Mouse (Mus musculus) hindbrain, embryonic 10.5 days (tissue): Measurements from ENCODE around the gene Nuak1. TPM values are rescaled to one million over a fixed set of nuclear protein-coding genes. Genes with fewer than 3 reads are reported as not detected.

Experiments used
- DNase-seq: peaks from one replicate; pipeline ENCODE4 v3.0.0-alpha.2; 2017; ENCODE audit warnings: low spot score
- H3K27ac ChIP-seq: fragments of 300-500 bp; sonication (generic); 2 replicates; pipeline ENCODE4 v1.5.1; 2016; ENCODE audit warnings: mild to moderate bottlenecking, moderate library complexity
- H3K27me3 ChIP-seq: fragments of 300-500 bp; sonication (generic); 2 replicates; pipeline ENCODE4 v1.6.1; 2016; ENCODE audit warnings: mild to moderate bottlenecking; ENCODE audit not compliant: poor library complexity, insufficient read depth, severe bottlenecking
- H3K36me3 ChIP-seq: fragments of 300-500 bp; sonication (generic); 2 replicates; pipeline ENCODE4 v1.6.1; 2016; ENCODE audit warnings: mild to moderate bottlenecking, moderate library complexity
- H3K4me1 ChIP-seq: fragments of 300-500 bp; sonication (generic); replicated peaks from 2 replicates; pipeline ENCODE4 v1.6.1; 2016; ENCODE audit warnings: mild to moderate bottlenecking
- H3K4me3 ChIP-seq: fragments of 300-500 bp; sonication (generic); 2 replicates; pipeline ENCODE4 v1.5.1; 2016; ENCODE audit warnings: mild to moderate bottlenecking, moderate library complexity
- H3K9me3 ChIP-seq: fragments of 300-500 bp; sonication (generic); 2 replicates; pipeline ENCODE4 v1.6.1; 2016; ENCODE audit warnings: mild to moderate bottlenecking, moderate library complexity
- WGBS: fragments of 180-500 bp; shearing (Covaris S2); methylation state at CpG from one replicate; pipeline ENCODE4 v1.1.7; 2016; 5-methylcytosine and 5-hydroxymethylcytosine counted together
- polyA plus RNA-seq: library from polyadenylated mRNA; unstranded; fragments of >200 nt; fragmentation: Nextera tagmentation; extraction: Ambion mirVana; gene quantifications from 2 replicates; pipeline ENCODE4 v1.2.1, GENCODE M21; 2016

The Nuak1 gene
- polyA plus RNA-seq, 1 experiment from 2014 or later: 3.7 TPM

DNA sequence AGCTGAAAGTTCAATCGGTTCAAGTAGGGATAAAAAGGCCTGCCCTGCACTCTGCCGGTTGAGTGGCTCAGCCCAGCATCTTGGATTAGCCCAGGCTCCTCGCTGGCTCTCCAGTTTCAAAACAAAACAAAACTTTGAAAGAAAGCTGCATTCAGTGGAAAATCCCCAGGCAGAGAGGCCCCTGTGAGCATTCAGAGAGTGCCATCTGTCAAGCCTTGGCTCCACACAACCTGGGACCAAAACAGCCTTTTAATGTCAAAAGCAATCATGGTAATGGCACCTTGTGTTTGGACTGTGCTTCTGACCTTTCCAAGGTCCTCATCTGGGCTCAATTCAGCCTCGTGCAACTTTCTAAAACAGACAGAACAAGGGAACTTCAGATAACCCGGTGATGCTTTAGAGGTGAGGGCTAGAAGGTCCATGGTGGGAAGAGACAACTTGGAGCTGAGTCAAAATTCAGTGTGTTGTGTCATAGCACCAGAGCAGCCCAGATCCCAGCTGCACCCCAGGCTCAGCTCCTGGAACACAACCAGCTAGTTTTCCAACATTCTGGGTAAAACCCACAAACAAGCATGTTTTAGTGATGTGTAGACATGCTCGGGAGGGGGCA lies 27.3 kb upstream of the Nuak1 start:
- Histone ChIP-seq H3K4me1 (peaks cover 46% of the 10 kb centered on the region), H3K9me3 (no peaks in the 10 kb centered on the region), H3K27ac (peak overlapping the region; percentile 74), H3K27me3 (no peaks in the 10 kb centered on the region), H3K36me3 (no peaks in the 10 kb centered on the region), H3K4me3 (no peak overlapping the region)
- WGBS: 28% methylated on average over 6 of the region's 6 CpGs
- peak; percentile 48 for DNase-seq

DNA sequence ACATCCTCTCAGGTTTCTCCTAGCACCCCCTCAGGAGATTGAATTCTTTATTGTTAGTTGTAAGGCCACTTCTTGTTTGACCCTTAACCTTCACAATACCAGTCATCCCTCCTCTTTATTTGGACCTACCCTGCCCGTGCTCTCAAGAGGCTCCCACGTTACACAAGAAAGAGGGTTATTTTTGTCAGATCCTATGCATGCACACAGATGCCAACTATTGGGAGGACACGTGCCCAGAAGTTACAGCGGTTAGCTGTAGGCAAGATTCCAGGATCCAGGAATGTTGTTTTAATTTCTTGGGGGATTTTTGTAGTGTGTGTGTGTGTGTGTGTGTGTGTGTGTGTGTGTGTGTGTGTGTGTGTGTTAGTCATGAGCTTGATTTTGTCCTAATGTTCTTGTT lies 25.1 kb upstream of the Nuak1 start:
- Histone ChIP-seq H3K27me3 (no peaks in the 10 kb centered on the region), H3K4me1 (peaks cover 48% of the 10 kb centered on the region), H3K9me3 (no peaks in the 10 kb centered on the region), H3K4me3 (no peak overlapping the region), H3K27ac (peak overlapping the region; percentile 40; the same call in 1 of the 2 replicates), H3K36me3 (no peaks in the 10 kb centered on the region)
- no peak for DNase-seq
- WGBS: 49% methylated on average over 4 of the region's 4 CpGs

DNA sequence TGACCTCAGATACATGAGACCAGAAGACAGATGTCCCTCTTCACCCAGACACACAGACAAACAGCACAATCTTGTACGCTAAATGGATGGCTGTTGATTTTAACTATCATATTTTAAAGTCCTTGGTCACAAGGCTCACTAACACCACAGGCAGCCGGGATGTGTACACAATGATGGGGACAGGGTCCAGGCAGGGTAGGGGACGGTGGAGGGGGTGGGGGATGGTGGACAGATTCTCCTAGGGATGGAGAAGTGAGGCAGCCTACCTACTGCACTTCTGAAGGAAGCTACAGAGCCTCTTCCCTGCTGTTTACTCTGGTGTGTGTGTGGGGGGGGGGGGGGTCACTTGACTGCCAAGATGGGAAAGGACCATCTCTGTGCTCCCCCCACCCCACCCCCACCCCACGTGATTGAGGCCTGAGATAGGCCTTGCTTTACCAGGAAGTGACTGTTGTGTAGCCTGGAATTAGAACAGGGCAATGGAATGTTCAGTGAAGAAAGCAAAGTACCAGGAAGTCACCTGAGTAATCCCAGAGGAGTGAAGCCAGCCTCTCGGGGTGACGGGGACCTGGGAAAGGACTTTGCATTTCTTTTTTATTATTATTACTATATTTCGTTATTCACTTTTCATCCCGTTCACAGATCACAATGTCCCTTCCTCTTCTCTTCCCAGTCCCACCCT lies 20.2 kb upstream of the Nuak1 start:
- WGBS: 80% methylated on average over 8 of the region's 8 CpGs
- no peaks in the 10 kb centered on the region for H3K27me3 ChIP-seq
- no peak for DNase-seq
- no peaks in the 10 kb centered on the region for H3K36me3 ChIP-seq
- H3K27ac ChIP-seq: no peak overlapping the region
- H3K9me3 ChIP-seq: no peaks in the 10 kb centered on the region
- H3K4me3 ChIP-seq: no peak overlapping the region
- peaks cover 34% of the 10 kb centered on the region for H3K4me1 ChIP-seq

DNA sequence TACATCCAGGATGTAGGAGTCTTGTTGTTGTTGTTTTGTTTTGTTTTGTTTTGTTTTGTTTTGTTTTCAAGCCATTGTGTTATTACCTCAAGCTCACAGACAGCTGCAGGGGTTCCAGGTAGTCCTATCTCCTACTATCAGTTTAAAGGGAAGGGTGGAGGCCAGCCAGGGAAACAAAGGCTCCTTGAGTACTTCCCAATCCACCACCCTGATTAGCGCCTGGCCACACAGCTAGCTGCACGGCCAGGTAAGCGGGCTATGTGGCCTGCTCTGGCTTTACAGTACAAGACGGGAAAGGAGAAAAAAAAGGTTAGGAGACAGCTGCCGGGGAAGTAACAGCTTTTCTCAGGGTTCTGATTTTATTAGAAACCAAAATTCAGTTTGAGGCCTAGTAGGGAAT lies 17.7 kb upstream of the Nuak1 start:
- 82% methylated on average over 5 of the region's 5 CpGs for WGBS
- Histone ChIP-seq H3K4me3 (no peak overlapping the region), H3K36me3 (no peaks in the 10 kb centered on the region)

DNA sequence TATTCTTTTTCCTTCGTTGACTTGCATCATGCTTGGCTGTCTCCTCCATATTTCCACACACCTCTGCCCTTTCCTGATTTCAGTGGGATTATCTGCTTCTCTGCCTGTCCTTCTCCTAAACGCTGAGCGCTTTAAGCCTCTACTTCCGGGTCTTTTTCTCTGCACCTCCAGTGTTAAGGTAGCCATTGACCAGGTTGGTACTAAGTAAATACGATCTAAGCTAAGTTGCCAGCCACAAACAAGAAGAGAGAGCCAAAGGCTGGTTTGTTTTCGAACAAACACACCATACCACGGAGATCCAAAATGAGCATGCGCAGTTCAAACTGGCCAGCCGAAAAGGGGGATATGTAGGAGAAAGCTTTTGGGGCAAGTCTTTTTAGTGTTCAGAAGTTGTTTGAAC lies 17.1 kb upstream of the Nuak1 start:
- H3K36me3 ChIP-seq: no peaks in the 10 kb centered on the region
- no peak overlapping the region for H3K27ac ChIP-seq
- peaks cover 19% of the 10 kb centered on the region for H3K4me1 ChIP-seq
- no peaks in the 10 kb centered on the region for H3K9me3 ChIP-seq
- H3K27me3 ChIP-seq: no peaks in the 10 kb centered on the region
- WGBS: 91% methylated on average over 9 of the region's 9 CpGs
- DNase-seq: no peak
- no peak overlapping the region for H3K4me3 ChIP-seq

More for the DNA sequence above, 17.7 kb upstream of the Nuak1 start:
- Histone ChIP-seq H3K9me3 (no peaks in the 10 kb centered on the region), H3K4me1 (peaks cover 19% of the 10 kb centered on the region), H3K27ac (no peak overlapping the region; the same call in 1 of the 2 replicates), H3K27me3 (no peaks in the 10 kb centered on the region)
- DNase-seq: no peak

GRCm38 (mm10) chr10:84456632-84457320 lies 16.4 kb upstream of the Nuak1 start:
- 63% methylated on average over 9 of the region's 9 CpGs for WGBS
- H3K27ac ChIP-seq: no peak overlapping the region

DNA sequence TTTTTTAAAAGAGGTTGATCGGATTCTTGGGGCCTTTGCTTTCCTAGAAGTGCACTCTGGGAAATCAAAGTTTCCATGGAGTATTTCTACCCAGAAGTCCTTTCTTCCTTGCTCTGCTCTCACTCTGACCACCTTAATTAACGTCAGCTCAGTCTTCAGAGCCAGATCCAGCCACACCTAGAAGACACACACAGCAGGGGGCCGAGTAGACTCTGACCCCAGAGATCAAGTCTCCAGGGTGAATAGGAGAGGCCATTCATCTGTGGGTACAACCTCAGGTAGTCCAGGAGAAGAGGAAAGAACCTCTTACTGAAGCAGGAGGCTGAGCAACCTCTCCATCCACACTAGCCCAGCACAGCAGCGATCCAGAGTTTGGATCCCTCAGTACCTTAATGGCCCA lies 11.5 kb upstream of the Nuak1 start:
- H3K27me3 ChIP-seq: no peaks in the 10 kb centered on the region
- H3K27ac ChIP-seq: no peak overlapping the region
- 68% methylated on average over 4 of the region's 4 CpGs for WGBS
- peaks cover 56% of the 10 kb centered on the region for H3K4me1 ChIP-seq
- no peak overlapping the region for H3K4me3 ChIP-seq
- H3K36me3 ChIP-seq: no peaks in the 10 kb centered on the region
- DNase-seq: no peak
- no peaks in the 10 kb centered on the region for H3K9me3 ChIP-seq

More at GRCm38 (mm10) chr10:84456632-84457320, 16.4 kb upstream of the Nuak1 start:
- no peaks in the 10 kb centered on the region for H3K9me3 ChIP-seq
- H3K4me3 ChIP-seq: no peak overlapping the region
- no peaks in the 10 kb centered on the region for H3K36me3 ChIP-seq
- peaks cover 21% of the 10 kb centered on the region for H3K4me1 ChIP-seq
- DNase-seq: no peak
- no peaks in the 10 kb centered on the region for H3K27me3 ChIP-seq

DNA sequence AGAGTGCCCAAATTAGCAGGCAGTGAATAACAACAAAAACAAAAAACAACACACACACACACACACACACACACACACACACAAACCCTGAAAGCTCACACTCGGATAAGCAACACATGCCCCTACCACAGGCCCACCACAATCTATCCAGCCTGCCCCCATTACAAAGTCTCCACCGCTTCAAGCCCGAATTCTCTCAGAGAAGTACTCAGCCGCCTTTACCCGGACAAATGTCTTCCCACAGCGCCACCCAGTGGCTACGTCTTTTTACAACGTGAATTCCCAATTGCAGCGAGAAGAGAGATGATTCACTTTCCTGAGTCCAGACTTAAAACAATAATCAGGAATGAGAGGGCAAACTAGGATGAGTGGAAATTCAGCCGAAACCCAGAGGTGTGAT lies 10.3 kb upstream of the Nuak1 start:
- Histone ChIP-seq H3K27me3 (no peaks in the 10 kb centered on the region), H3K4me1 (peaks cover 58% of the 10 kb centered on the region)
- 2% methylated on average over 10 of the region's 10 CpGs for WGBS

DNA sequence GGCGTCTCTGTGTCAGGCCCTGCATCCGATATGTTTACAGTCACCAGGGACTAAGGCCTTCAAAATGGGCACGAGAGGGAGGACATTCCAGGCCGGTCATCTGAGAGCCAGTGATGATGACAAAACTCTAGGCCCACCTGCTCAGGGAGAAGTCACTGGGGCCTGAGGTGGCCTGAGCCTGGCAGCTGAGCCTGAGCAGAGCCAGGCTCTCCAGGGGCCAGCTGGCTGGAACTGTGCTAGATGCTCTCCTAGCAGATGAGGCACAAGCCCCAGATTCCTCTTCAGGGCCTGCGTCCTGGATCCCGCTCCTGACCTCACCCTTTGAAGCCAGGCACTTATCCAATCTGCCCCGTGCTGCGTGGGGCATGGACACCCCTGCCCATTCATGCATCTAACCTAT lies 9.3 kb upstream of the Nuak1 start:
- WGBS: 74% methylated on average over 8 of the region's 8 CpGs
- peaks cover 68% of the 10 kb centered on the region for H3K4me1 ChIP-seq
- peak overlapping the region; percentile 54; the same call in 1 of the 2 replicates for H3K27ac ChIP-seq

More for the DNA sequence above, 10.3 kb upstream of the Nuak1 start:
- no peaks in the 10 kb centered on the region for H3K36me3 ChIP-seq
- no peaks in the 10 kb centered on the region for H3K9me3 ChIP-seq
- no peak overlapping the region for H3K4me3 ChIP-seq
- peak; percentile 86 for DNase-seq
- H3K27ac ChIP-seq: peak overlapping the region; percentile 35; the same call in 1 of the 2 replicates

DNA sequence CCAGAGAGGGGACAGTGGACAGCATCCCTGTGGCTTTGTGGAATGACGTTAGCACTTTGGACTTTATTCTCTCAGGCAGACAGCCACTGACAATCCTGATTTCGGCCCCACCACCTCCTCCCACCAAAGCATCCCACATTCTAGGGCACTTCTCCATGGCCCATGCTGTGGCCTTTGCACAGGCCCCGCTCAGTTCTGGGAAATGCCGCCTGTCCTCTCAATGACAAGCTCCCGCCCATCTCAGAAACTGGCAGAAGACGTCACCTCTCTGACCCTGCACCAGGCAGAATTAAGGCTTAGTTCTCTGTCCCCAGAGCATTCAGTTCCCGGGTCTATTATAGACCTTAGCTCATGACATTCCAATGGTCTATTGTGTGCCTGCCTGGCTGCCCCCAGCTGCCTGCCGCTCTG lies 7.0 kb upstream of the Nuak1 start:
- Histone ChIP-seq H3K4me1 (peaks cover 91% of the 10 kb centered on the region), H3K9me3 (no peaks in the 10 kb centered on the region), H3K27ac (peak overlapping the region; percentile 81), H3K4me3 (no peak overlapping the region; the same call in 1 of the 2 replicates), H3K27me3 (no peaks in the 10 kb centered on the region), H3K36me3 (no peaks in the 10 kb centered on the region)
- 9% methylated on average over 8 of the region's 8 CpGs for WGBS
- peak; percentile 82 for DNase-seq

More for the DNA sequence above, 9.3 kb upstream of the Nuak1 start:
- Histone ChIP-seq H3K4me3 (no peak overlapping the region), H3K27me3 (no peaks in the 10 kb centered on the region), H3K9me3 (no peaks in the 10 kb centered on the region), H3K36me3 (no peaks in the 10 kb centered on the region)
- no peak for DNase-seq

GRCm38 (mm10) chr10:84446661-84447060 lies 6.3 kb upstream of the Nuak1 start:
- Histone ChIP-seq H3K36me3 (no peaks in the 10 kb centered on the region), H3K9me3 (no peaks in the 10 kb centered on the region), H3K27ac (peak overlapping the region; percentile 81), H3K27me3 (no peaks in the 10 kb centered on the region), H3K4me3 (no peak overlapping the region), H3K4me1 (peaks cover 95% of the 10 kb centered on the region)
- WGBS: 67% methylated on average over 6 of the region's 6 CpGs
- DNase-seq: no peak

- Histone ChIP-seq H3K27me3 (no peaks in the 10 kb centered on the region), H3K9me3 (no peaks in the 10 kb centered on the region), H3K4me1 (peaks cover 94% of the 10 kb centered on the region), H3K27ac (peak overlapping the region; percentile 25; the same call in 1 of the 2 replicates), H3K4me3 (no peak overlapping the region), H3K36me3 (no peaks in the 10 kb centered on the region)
- WGBS: 76% methylated on average over 9 of the region's 9 CpGs
- no peak for DNase-seq
Measured at GRCm38 (mm10) chr10:84444396-84444795, 4.0 kb upstream of the Nuak1 start.

DNA sequence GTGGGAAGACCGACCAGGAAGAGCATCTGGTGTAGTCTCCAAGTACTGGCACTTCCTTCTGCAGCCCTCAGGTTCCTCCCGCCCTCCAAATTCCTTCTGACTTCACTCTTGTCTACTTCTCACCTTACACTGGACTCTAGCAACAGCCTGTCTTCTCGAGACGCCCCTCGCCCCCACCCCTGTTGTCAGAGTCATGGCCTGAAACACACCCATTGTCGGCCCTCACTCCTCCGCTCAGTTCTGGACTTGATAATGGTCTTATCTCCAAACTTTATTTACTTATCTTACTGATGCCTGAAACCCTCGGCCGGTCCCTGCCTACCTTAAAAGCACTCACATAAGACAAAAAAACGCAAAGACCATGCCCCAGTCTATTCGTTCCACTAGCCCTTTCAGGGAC lies 1.4 kb upstream of the Nuak1 start:
- WGBS: 3% methylated on average over 11 of the region's 11 CpGs
- H3K36me3 ChIP-seq: 0 out of 2 replicates have a peak, but pooled peaks cover 2% of the 10 kb centered on the region
- H3K27ac ChIP-seq: peak overlapping the region; percentile 100
- no peaks in the 10 kb centered on the region for H3K9me3 ChIP-seq
- H3K4me3 ChIP-seq: peak overlapping the region; percentile 95
- DNase-seq: peak; percentile 51
- H3K4me1 ChIP-seq: peaks cover 96% of the 10 kb centered on the region
- H3K27me3 ChIP-seq: no peaks in the 10 kb centered on the region
